Mouse (Mus musculus) pancreas, adult 10 weeks (tissue): ENCODE measurements around the gene Fbxl5. TPM values are rescaled to one million over a fixed set of nuclear protein-coding genes. Genes with fewer than 3 reads are reported as not detected.

ENCODE experiments used
- polyA plus RNA-seq: library from polyadenylated mRNA; stranded (reverse); fragments of 350-450 nt; fragmentation: Illumina TruSeq; extraction: RNeasy Lipid Tissue Mini Kit (QIAGEN cat#74804); gene quantifications from one replicate; pipeline ENCODE4 v1.2.3, GENCODE M21; 2015; ENCODE audit warnings: low read depth, low replicate concordance; ENCODE audit not compliant: insufficient read depth

The Fbxl5 gene
- polyA plus RNA-seq: 8.3 TPM

GRCm38 (mm10) chr5:43821538-43821937 is at the start of gene Fbxl5:
Gene Fbxl5, minus strand, starts transcription at chr5:43821638.

GRCm38 (mm10) chr5:43868253-43868652 is 46.8 kb upstream of the Fbxl5 start, which contains the start of gene Cd38:
Gene Cd38, plus strand, starts transcription at chr5:43868553.

GRCm38 (mm10) chr5:43818695-43819094 is 2.7 kb downstream of the Fbxl5 start, which contains the start of gene Bst1:
Gene Bst1, plus strand, starts transcription at chr5:43818885.

Other genes with a start within 250 kb of the Fbxl5 start
- 2.3 TPM for gene Cc2d2a, start 159.3 kb downstream of the Fbxl5 start, polyA plus RNA-seq
- 1.3 TPM for gene Bst1, start 2.8 kb downstream of the Fbxl5 start, polyA plus RNA-seq
- 2.9 TPM for gene Cd38, start 46.9 kb upstream of the Fbxl5 start, polyA plus RNA-seq
- gene Gm7879, start 91.5 kb upstream of the Fbxl5 start, polyA plus RNA-seq: not detected
- gene Fgfbp1, start 160.1 kb upstream of the Fbxl5 start, polyA plus RNA-seq: not detected